Mouse (Mus musculus): ENCODE measurements around the gene Oas1f. TPM values are rescaled to one million over a fixed set of nuclear protein-coding genes. Genes with fewer than 3 reads are reported as not detected.
"Not testable (repeated sequence)": the region's sequence is repeated elsewhere in the genome, so short reads cannot be mapped to it uniquely, and the experiment has no call there.

Oas1f gene
- total RNA-seq, 1 experiment from 2014 or later = not detected

DNA sequence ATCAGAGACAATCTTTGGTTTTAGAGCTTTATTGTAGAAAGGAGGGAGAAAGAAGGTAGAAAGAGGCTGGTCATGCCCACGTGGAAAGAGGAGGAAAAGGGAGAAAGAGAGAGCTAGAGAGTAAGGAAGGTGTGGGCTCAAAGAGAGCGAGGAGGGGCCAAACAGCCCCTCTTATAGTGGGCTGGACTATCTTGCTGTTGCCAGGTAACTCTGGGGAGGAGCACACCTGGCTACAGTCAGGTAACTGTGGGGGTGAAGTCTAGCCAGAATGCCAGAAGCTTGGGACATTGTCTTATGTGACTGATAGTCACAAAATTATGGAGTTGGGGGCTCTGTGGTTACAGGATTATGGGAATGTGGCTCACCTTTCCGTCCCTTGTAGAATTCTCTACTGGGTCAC is 22.9 kb downstream of the Oas1f start:
- ATAC-seq (replicated peaks; ENCODE audit: low read depth, poor library complexity, severe bottlenecking) = no peak

DNA sequence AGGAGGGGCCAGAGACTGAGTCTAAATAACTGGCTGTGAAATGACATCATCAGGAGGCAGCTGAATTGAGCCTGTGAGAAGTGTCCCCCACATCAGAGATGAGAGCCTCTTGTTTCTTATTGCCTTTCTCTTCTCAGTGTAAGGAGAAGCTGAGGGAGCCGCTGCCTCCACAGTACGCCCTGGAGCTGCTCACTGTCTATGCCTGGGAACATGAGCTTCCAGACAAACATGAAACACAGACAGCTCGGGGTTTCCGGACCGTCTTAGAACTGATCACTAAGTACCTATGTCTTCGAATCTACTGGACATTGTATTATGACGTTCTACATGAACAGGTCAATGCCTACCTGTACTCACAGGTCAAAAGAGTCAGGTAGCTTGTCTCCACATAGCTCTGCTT is 23.6 kb downstream of the Oas1f start:
- no peak for ATAC-seq (replicated peaks; ENCODE audit: low read depth, poor library complexity, severe bottlenecking)

DNA sequence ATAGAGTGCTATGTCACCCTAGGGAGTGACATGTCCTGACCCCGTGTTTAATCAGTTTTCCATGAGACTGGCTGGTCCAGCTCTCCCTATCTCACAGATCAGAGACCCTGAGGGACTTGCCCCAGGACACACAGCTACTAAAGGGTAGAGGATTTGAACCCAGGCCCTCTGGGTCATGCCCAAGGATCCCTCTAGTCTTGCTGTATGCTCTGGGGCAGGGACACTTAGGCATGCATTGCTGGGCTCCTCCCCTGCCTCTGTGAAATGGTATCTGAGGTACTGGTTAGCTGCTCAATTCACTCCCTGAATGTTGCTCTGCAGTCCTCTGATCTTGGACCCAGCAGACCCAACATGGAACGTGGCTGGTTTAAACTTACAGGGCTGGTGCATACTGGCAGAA is 24.3 kb downstream of the Oas1f start:
- no peak for ATAC-seq (replicated peaks; ENCODE audit: low read depth, poor library complexity, severe bottlenecking)

DNA sequence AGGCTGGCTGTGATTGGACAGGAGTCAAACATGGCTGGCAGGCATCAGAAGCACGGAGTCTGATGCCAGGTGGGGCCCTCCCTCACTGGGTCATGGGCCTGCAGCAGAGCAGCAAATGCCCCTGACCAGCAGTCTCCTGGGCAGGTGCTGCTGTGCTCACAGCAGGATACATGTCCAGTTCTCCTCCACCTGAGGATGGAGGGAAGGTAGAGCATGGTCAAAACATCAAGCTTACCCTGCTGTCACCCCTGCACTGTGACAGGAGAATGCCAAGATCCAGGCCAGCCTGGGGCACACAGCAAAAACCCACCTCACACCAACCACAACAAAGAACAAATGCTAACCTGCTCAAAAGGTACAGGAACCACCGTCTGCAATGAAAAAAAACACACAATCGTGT is 29.7 kb downstream of the Oas1f start:
- not testable (repeated sequence) for ATAC-seq (replicated peaks; ENCODE audit: low read depth, poor library complexity, severe bottlenecking)

DNA sequence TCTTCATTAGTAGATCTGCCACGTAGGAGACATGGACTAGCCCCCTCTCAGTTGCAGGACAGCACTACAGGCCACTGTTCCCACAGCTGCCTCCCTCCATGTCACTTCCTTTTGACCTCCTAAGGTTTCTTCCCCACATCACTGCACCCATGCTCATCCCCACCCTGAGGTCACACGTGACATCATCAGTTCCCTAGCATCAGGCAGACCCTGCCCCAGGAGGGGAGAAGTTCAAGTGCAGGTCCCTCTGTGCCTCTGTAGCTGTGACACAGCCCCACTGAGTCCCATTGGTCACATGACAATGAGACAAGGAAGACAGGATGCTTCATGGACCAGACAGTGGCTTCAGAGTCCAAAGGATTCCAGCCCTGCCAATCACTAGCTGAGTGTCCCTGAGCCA is 30.2 kb downstream of the Oas1f start:
- not testable (repeated sequence) for ATAC-seq (replicated peaks; ENCODE audit: low read depth, poor library complexity, severe bottlenecking)

DNA sequence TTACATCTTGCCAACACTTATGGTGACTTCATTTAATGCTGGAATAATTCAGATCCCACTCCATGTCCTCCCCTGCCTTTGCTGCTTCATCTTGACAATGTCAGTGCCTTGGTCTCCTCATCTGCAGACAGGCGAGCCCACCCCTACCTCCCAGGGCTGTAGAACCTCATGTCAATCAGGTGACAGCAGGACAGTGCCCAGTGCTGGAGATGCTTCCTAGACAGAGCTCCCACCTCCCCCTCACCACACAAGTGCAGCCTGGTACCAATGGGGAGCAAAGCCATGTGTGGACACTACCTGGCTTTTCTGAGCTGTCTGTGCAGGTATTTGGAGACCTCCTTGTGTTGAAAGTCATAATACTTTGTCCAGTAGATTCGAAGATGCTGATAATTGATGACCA is 31.6 kb downstream of the Oas1f start:
- not testable (repeated sequence) for ATAC-seq (replicated peaks; ENCODE audit: low read depth, poor library complexity, severe bottlenecking)

GRCm38 (mm10) chr5:120881681-120882080 is 34.5 kb downstream of the Oas1f start:
- not testable (repeated sequence) for ATAC-seq (replicated peaks; ENCODE audit: low read depth, poor library complexity, severe bottlenecking)

DNA sequence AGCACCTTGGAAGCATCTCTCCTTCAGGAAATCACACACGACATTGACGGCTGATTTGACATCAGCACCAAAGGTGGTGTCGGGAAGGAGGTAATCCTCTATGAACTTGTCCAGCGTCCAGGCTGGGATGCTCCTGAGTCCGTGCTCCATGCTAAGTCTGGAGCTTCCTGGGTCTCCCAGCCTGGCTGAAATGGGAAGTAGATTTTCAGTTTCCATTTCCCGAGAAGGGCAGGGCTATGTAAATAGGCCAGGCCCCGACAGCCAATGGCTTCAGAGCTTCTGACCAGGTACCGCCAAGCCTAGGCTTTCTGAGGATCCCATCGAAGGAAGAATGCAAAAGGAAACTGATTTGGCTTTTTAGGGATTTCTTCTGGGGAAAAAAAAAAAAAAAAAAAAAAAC is 40.2 kb downstream of the Oas1f start, which contains the start of gene Oas1g:
Gene Oas1g (minus strand): TSS at position 201 of the 400 bp plus-strand sequence.
- peak; percentile 54 for ATAC-seq (replicated peaks; ENCODE audit: low read depth, poor library complexity, severe bottlenecking)

DNA sequence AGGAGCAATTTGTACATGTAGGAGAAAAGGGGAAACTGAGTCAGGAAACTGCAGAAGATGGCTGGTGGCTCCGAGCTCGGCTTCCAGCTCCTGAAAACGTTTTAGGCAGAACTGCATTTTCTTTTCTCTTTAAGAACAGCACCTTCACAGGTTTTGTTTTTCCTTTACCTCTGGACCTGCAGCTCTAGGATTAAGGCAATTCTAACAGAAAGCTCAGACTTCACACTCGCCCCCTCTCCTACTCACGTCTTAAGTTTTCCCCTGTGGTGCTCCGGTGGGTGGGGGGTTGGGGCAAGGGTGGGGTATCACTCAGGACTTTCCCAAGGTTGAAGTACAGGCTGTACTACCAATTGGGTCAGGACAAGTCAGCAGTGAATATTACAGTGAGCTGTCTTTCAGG is 40.7 kb downstream of the Oas1f start:
- no peak for ATAC-seq (replicated peaks; ENCODE audit: low read depth, poor library complexity, severe bottlenecking)

DNA sequence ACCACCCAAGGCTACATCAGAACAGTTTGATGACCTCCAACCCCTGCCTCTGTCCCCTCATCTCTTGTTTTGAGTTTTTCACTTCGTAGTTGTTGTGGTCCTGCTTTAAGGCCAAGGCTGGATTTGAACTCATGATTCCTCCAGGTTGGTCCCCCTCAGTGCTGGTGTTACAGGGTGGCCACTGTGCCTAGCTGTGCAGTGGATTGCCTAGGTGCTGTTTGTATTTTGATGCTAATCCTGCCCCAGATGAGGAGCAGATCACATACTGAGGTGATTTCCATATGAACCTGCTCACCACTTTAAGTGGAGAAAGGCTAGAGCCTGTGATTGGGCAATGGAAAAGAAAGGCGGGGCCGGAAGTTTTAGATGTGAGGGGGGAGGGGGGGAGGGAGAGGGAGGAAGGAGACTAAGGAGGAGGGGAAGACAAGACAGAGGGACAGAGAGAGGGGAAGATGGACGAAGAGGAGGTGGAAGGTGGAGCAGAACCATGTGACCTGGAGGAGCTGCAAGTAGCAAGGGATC is 41.2 kb downstream of the Oas1f start:
- ATAC-seq (replicated peaks; ENCODE audit: low read depth, poor library complexity, severe bottlenecking) = not testable (repeated sequence)

DNA sequence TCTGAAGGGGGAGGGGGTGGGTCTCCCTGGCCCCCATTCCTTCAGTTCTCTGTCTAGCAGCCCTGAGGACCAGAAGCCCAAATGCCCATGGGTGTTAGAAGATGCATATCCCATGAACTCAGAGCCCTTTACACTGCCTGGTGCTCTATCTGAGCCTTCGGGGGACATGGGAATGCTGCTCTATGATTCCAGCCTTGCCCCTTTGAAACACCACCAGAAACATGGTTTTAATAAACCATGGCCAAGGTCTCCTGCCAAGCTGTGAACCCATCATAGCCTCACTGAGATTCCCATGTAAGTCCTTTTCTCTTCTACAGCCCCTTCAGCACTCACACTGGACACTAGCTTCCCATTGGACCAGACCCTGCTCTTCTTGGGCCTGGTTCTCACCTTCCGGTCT is 42.9 kb downstream of the Oas1f start:
- ATAC-seq (replicated peaks; ENCODE audit: low read depth, poor library complexity, severe bottlenecking) = no peak

DNA sequence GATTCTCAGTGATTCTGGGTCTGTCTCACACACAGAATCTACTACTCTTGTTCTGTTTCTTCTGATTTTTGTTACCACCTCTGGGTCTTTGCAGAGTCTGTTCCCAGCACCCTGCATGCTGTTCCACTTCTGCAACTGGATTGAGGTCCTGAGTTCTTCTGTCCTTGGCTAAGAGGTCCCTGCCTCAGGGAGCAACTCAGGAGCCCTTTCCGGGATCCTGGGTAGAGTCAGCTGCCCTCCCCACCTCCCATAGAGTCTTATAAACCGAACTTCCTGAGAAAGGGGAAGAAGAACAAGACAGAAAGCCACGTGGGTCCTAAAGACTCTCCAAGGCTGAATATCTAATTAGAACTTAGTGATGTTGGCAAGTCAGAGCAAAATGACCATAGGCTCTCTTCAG is 43.8 kb downstream of the Oas1f start:
- no peak for ATAC-seq (replicated peaks; ENCODE audit: low read depth, poor library complexity, severe bottlenecking)

DNA sequence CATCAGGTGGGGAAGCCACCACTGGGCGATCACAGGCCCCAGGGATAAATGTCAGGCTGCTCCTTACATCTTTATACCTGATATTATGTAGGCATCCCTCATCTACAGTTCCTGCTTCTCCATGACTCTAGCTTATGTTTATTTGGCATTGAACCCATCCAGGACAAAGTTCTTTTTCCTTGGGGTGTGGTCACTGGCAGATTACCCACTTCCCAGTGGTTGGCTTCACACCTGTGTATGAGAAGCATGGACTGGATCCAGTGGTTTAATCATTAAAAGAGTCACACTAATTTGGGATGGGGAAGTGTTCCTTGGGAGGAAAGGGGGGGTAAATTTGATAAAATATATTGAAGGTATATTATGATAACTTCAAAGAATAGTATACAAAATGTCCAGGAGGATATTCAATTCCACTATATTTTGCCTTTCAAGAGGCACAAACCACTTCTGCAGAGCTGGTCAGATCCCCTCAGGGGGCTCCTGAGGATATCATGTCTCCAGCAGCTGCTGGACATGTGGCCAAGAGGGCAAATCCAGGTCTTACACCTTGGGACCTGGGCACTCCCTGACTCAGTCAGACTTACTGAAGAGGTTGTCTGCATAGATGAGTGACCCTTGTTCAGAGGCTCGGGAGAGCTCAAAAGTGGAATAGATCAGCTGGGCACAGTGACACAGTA is 44.5 kb downstream of the Oas1f start:
- ATAC-seq (replicated peaks; ENCODE audit: low read depth, poor library complexity, severe bottlenecking) = not testable (repeated sequence)

DNA sequence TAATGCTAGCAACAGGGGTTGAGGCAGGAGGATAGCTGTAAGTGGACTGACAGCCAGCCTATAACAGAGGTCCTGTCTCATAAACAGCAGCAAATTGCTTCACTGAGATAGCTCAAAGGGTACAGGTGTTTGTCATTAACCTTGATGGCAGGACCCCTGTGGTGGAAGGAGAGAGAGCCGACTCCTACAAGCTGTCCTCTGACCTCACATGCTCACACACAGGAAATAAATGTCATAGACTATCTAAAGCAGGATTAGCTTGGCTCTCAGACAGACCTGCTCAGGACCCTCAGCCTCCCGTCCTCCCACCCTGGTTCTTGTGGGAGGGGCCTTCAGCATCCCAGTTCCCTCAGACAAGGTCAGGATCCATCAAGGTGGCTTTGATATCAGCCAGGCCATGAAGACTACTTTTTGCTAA is 45.1 kb downstream of the Oas1f start:
- no peak for ATAC-seq (replicated peaks; ENCODE audit: low read depth, poor library complexity, severe bottlenecking)

DNA sequence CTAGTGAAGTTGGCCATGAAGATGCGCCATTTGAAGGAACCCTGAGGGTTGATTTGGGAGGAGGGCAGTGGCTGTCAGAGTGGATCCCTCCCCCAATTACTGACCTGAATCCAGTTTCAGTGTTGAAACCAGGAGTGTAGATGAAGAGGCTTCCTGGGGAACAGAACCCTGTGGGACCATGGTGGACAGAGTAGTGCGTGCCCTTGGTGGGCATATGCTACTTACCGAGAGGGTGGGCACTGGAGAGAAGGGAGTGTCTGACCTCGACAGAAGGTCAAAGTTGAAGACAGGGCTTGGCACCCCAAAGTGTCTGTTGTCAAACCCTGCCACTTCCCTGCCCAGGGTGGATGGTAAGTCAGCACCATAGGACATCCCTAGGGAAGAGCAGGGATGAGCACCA is 46.7 kb downstream of the Oas1f start:
- not testable (repeated sequence) for ATAC-seq (replicated peaks; ENCODE audit: low read depth, poor library complexity, severe bottlenecking)

DNA sequence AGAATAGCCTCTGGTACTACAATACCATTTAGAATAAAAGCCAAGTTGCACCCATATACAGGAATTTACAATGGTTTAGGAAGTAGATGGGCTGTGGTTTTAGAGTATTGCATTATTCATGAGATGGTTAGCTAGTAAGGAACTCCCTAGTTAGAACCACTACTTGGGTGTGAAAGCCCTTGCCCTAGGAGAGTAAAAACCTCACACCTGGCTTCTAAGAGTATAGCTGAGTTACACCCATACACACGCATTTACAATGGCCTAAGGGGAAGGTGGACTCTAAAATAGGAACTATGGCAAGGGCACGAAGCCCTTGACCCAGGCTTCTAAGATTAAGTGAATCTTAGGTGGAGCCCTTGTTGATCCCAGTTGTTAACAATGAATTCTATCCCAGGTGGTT is 47.5 kb downstream of the Oas1f start:
- ATAC-seq (replicated peaks; ENCODE audit: low read depth, poor library complexity, severe bottlenecking) = not testable (repeated sequence)

DNA sequence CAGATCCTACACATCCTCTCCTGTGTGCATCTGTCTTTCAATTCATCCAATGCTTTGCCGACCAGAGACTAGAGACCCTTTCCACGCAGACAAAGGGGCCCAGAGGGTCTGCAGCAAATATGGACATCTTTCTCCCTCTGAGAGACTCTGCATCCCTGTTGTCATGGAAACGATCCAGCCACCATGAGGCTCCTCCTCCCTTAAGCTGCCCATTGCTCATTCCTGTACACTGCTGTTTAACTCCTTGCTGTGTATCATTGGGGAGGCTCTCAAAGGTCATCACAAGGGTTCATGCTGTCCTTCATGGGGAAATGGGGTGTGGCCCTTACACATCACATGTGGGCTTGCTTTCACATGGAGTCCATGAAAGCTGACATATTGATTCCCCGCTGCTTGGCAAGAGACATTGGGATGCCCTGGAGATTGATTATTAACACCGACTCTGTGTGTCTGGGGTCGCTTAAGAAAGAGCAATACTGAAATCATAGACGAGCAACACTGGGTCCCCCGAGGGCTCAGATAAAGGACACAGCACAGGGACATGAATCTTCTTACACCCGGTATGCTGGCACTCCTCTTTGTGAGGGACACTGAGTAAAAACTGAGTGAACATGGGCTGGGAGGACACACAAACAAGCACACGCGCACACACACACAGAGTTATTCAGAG is 48.2 kb downstream of the Oas1f start:
- ATAC-seq (replicated peaks; ENCODE audit: low read depth, poor library complexity, severe bottlenecking) = no peak

- no peak for ATAC-seq (replicated peaks; ENCODE audit: low read depth, poor library complexity, severe bottlenecking)
Observed at GRCm38 (mm10) chr5:120898307-120898706, 51.1 kb downstream of the Oas1f start.

DNA sequence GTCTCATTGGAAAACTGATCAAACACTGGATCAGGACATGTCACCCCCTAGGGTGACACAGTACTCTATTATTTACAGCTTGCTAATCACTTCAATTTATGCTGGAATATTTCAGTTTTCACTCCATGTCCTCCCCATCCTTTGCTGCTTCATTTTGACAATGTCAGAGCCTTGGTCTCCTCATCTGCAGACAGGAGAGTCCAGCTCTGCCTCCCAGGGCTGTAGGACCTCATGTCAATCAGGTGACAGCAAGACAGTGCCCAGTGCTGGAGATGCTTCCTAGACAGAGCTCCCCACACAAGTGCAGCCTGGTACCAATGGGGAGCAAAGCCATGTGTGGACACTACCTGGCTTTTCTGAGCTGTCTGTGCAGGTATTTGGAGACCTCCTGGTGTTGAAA is 51.6 kb downstream of the Oas1f start:
- no peak for ATAC-seq (replicated peaks; ENCODE audit: low read depth, poor library complexity, severe bottlenecking)

DNA sequence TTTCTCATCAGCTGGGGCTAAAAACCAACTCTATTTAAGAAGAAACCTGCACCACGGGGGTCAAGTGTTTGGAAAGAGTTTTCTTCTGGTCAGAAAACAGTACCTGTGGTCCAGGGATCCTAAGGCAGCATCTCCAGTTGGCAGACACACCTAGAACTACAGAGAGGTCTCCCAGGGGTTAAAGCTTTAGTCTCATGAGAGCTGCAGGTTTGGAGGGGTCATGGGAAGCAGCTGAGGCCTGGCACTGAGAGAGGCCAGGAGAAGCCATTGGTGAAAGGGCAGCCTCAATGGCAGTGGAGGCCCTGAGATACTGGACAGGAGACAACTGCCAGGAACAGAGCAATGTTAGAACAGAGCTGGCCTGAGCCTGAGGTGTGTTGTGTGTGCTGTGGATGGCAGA is 53.5 kb downstream of the Oas1f start:
- ATAC-seq (replicated peaks; ENCODE audit: low read depth, poor library complexity, severe bottlenecking) = no peak

DNA sequence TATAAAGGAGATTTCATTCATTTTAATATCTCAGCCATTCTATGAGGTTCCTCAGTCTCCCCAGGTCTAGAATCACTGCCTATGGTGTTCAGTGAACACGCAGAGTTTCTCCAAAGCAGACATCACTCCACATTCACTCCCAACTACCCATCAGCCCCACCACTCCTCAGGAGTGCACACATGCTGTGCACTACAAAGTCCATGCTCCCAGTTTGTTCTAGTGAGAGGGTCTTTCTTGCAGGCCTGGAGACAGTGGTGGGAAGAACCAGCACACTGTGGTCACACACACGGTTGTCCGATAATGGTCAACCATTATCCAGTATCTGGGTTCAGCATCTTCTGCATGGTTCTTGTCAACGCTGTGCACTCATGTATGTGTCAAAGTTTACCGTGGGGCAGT is 54.9 kb downstream of the Oas1f start:
- ATAC-seq (replicated peaks; ENCODE audit: low read depth, poor library complexity, severe bottlenecking) = no peak

Measured in common myeloid progenitor, adult 5-6 weeks (primary cell).